Mouse (Mus musculus) lung, postnatal 0 days (tissue): ENCODE results near the gene Krtap5-1. TPM values are rescaled to one million over a fixed set of nuclear protein-coding genes. Genes with fewer than 3 reads are reported as not detected.
"Not testable (repeated sequence)": the region's sequence is repeated elsewhere in the genome, so short reads cannot be mapped to it uniquely, and the experiment has no call there.

Experiments
- ATAC-seq: fragments of 200-750 bp; cut with Nextera tagmentation; 2 replicates; pipeline ENCODE4 v1.8.0; 2017; ENCODE audit warnings: moderate library complexity
- DNase-seq: peaks from one replicate; pipeline ENCODE4 v3.0.0-alpha.2; 2016; ENCODE audit warnings: low spot score
- H3K27ac ChIP-seq: fragments of 300-500 bp; sonication (generic); 2 replicates; pipeline ENCODE4 v1.5.1; 2014; ENCODE audit warnings: antibody characterized with exemption, mild to moderate bottlenecking, low read length, mixed read lengths
- H3K27me3 ChIP-seq: fragments of 300-500 bp; sonication (generic); replicated peaks from 2 replicates; pipeline ENCODE4 v1.6.1; 2014; ENCODE audit warnings: low read length, mixed read lengths; ENCODE audit not compliant: insufficient read depth
- H3K36me3 ChIP-seq: fragments of 300-500 bp; sonication (generic); 2 replicates; pipeline ENCODE4 v1.6.1; 2014; ENCODE audit warnings: low read length, mixed read lengths; ENCODE audit not compliant: insufficient read depth
- H3K4me1 ChIP-seq: fragments of 300-500 bp; sonication (generic); 2 replicates; pipeline ENCODE4 v1.6.1; 2014; ENCODE audit warnings: antibody characterized with exemption, low read depth, low read length, mixed read lengths; ENCODE audit not compliant: insufficient read depth
- H3K4me2 ChIP-seq: fragments of 300-500 bp; sonication (generic); replicated peaks from 2 replicates; pipeline ENCODE4 v1.6.1; 2014; ENCODE audit warnings: low read depth, mild to moderate bottlenecking, low read length, moderate library complexity, mixed read lengths
- H3K4me3 ChIP-seq: fragments of 300-500 bp; sonication (generic); 2 replicates; pipeline ENCODE4 v1.5.1; 2014; ENCODE audit warnings: low read depth, low read length
- H3K9ac ChIP-seq: fragments of 300-500 bp; sonication (generic); replicated peaks from 2 replicates; pipeline ENCODE4 v1.6.1; 2014; ENCODE audit warnings: low read depth, mild to moderate bottlenecking
- H3K9me3 ChIP-seq: fragments of 300-500 bp; sonication (generic); 2 replicates; pipeline ENCODE4 v1.6.1; 2016; ENCODE audit warnings: low read length, mixed read lengths
- CTCF ChIP-seq: IDR thresholded peaks from 2 replicates; pipeline ENCODE4 v1.5.1; 2016; ENCODE audit warnings: antibody characterized with exemption, mild to moderate bottlenecking
- EP300 ChIP-seq: IDR thresholded peaks from 2 replicates; pipeline ENCODE4 v1.6.1; 2016; ENCODE audit warnings: antibody characterized with exemption, mild to moderate bottlenecking, control low read depth
- whole genome bisulfite sequencing: fragments of 180-500 bp; shearing (Covaris S2); extraction: QIAGEN DNeasy Blood & Tissue Kit; methylation state at CpG from one replicate; pipeline ENCODE4 v1.1.7; 2014; 5-methylcytosine and 5-hydroxymethylcytosine counted together
- polyA plus RNA-seq: library from polyadenylated mRNA; unstranded; fragments of >200 nt; fragmentation: Nextera tagmentation; extraction: Ambion mirVana; gene quantifications from 2 replicates; pipeline ENCODE4 v1.2.1, GENCODE M21; 2015

Krtap5-1 gene
- polyA plus RNA-seq, 1 experiment from 2014 or later, result not detected

DNA sequence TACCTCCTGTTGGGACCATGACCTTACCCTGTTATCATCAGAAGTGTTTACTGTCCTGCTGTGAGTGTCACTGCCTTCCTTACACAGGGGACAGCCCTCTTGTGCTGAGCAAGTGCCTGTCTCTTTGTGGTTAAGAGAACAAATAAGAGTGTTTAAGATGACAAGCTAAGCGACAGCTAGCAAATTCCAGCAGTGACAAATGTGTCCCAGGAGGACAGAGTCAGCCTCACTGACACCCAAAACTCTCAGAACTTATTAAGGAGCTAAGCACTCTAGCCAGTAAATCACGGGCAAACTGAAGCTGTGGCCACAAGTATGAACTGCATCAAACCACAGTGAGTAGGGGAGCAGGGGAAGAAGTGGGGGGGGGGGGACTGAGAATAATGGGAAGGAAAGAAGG, 24.0 kb upstream of the Krtap5-1 start:
- no peaks in the 10 kb centered on the region for H3K36me3 ChIP-seq
- no peaks in the 10 kb centered on the region for H3K27me3 ChIP-seq
- no peak overlapping the region for H3K4me3 ChIP-seq
- H3K4me2 ChIP-seq, result no peak overlapping the region
- H3K4me1 ChIP-seq, result no peaks in the 10 kb centered on the region
- no peak overlapping the region for H3K27ac ChIP-seq
- 26% methylated on average over 2 of the region's 2 CpGs for WGBS
- ATAC-seq, result no peak
- no peaks in the 10 kb centered on the region for H3K9me3 ChIP-seq
- no peak overlapping the region for H3K9ac ChIP-seq
- no peak for DNase-seq
- TF ChIP-seq CTCF (no peak), EP300 (no peak)

- ATAC-seq (no peak), DNase-seq (no peak)
- Histone ChIP-seq H3K27me3 (no peaks in the 10 kb centered on the region), H3K4me1 (no peaks in the 10 kb centered on the region), H3K4me3 (no peak overlapping the region), H3K4me2 (no peak overlapping the region), H3K9ac (no peak overlapping the region), H3K36me3 (no peaks in the 10 kb centered on the region), H3K27ac (no peak overlapping the region), H3K9me3 (no peaks in the 10 kb centered on the region)
- TF ChIP-seq CTCF (no peak), EP300 (no peak)
- WGBS, result 91% methylated on average over 11 of the region's 11 CpGs
These were observed 22.2 kb upstream of the Krtap5-1 start for GRCm38 (mm10) chr7:142319124-142319523.

- ATAC-seq, result no peak
- TF ChIP-seq EP300 (no peak), CTCF (no peak)
- H3K27ac ChIP-seq, result no peak overlapping the region
- no peak overlapping the region for H3K9ac ChIP-seq
- no peak overlapping the region for H3K4me3 ChIP-seq
- no peaks in the 10 kb centered on the region for H3K9me3 ChIP-seq
- H3K4me1 ChIP-seq, result no peaks in the 10 kb centered on the region
- WGBS, result 68% methylated on average over 5 of the region's 5 CpGs
- H3K36me3 ChIP-seq, result no peaks in the 10 kb centered on the region
- DNase-seq, result no peak
- H3K27me3 ChIP-seq, result no peaks in the 10 kb centered on the region
- H3K4me2 ChIP-seq, result no peak overlapping the region
These were observed 20.3 kb upstream of the Krtap5-1 start for GRCm38 (mm10) chr7:142317216-142317615.

DNA sequence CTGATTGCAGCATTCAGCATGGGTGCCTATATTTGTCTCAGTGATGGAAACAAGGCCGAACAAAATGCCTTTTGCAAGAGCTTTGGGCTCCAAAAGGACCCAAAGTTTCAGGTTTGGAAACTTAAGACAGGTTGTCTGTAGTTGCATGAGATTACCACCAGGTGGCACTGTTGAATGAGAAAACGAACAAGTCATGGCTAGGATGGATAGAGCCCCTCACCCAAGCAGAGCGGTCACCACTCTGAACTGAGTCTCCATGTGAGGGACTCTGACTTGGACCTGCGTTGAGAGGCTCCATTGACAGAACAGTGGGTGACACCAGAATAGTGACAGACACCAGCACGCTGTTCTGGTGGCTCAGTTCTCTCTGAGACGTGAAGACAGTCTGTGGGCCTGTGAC, 19.6 kb upstream of the Krtap5-1 start:
- Histone ChIP-seq H3K4me3 (no peak overlapping the region), H3K4me1 (no peaks in the 10 kb centered on the region), H3K9ac (no peak overlapping the region), H3K36me3 (no peaks in the 10 kb centered on the region), H3K4me2 (no peak overlapping the region), H3K27me3 (no peaks in the 10 kb centered on the region), H3K9me3 (no peaks in the 10 kb centered on the region), H3K27ac (no peak overlapping the region)
- TF ChIP-seq EP300 (no peak), CTCF (peak; percentile 87)
- WGBS, result 30% methylated on average over 6 of the region's 6 CpGs
- ATAC-seq, result no peak
- DNase-seq, result peak; percentile 56

- no peaks in the 10 kb centered on the region for H3K4me1 ChIP-seq
- no peak overlapping the region for H3K9ac ChIP-seq
- no peaks in the 10 kb centered on the region for H3K36me3 ChIP-seq
- TF ChIP-seq CTCF, result no peak
- TF ChIP-seq EP300, result no peak
- DNase-seq, result no peak
- H3K4me2 ChIP-seq, result no peak overlapping the region
- H3K27ac ChIP-seq, result no peak overlapping the region
- WGBS, result 51% methylated on average over 5 of the region's 5 CpGs
- ATAC-seq, result no peak
- no peaks in the 10 kb centered on the region for H3K9me3 ChIP-seq
- H3K4me3 ChIP-seq, result no peak overlapping the region
- H3K27me3 ChIP-seq, result no peaks in the 10 kb centered on the region
These were observed 17.8 kb upstream of the Krtap5-1 start for GRCm38 (mm10) chr7:142314600-142315285.

GRCm38 (mm10) chr7:142303929-142304328, 7.0 kb upstream of the Krtap5-1 start:
- H3K9ac ChIP-seq, ATAC-seq, H3K9me3 ChIP-seq, DNase-seq, H3K4me3 ChIP-seq, H3K27ac ChIP-seq, H3K27me3 ChIP-seq, H3K36me3 ChIP-seq, H3K4me2 ChIP-seq, H3K4me1 ChIP-seq: not testable (repeated sequence)
- WGBS, result 86% methylated on average over 1 of the region's 1 CpGs

- Histone ChIP-seq H3K27ac (no peak within 1 kb of the TSS), H3K9me3 (no peaks in the 10 kb centered on the region), H3K36me3 (no peaks in the 10 kb centered on the region), H3K27me3 (no peaks in the 10 kb centered on the region), H3K4me2 (no peak within 1 kb of the TSS), H3K4me3 (no peak within 1 kb of the TSS), H3K9ac (no peak within 1 kb of the TSS), H3K4me1 (no peaks in the 10 kb centered on the region)
- ATAC-seq (no peak), DNase-seq (no peak)
- WGBS, result 18% methylated on average over 3 of the region's 3 CpGs
- TF ChIP-seq CTCF, result no peak
- no peak for TF ChIP-seq EP300
These were observed 6.3 kb upstream of the Krtap5-1 start, which contains the start of gene Krtap5-4 for GRCm38 (mm10) chr7:142303249-142303648. Gene Krtap5-4, plus strand, starts transcription at chr7:142303549.

DNA sequence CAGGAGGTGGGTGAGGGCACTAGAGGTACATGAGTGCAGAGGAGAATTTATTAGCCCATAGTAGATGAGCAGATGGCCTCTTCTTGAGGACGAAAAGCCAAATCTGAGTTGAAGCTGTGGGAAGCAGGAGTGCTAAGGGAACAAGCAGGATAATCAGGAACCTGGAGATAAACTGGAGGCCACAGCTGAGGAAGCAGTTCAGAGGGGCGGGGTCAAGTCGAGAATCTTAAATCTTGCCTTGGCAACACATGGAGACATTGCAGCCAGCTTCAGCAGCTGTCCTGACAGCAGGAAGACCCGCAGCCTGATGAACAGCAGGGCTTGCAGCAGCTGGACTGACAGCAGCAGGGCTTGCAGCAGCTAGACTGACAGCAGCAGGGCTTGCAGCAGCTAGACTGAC, 810 bp downstream of the Krtap5-1 start:
- not testable (repeated sequence) for H3K9me3 ChIP-seq, H3K9ac ChIP-seq, H3K4me3 ChIP-seq, H3K4me2 ChIP-seq, ATAC-seq, DNase-seq, H3K27me3 ChIP-seq, H3K4me1 ChIP-seq, H3K36me3 ChIP-seq, H3K27ac ChIP-seq
- 13% methylated on average over 4 of the region's 4 CpGs for WGBS
